Mouse (Mus musculus) E14TG2a.4 (cell line): ENCODE data around the gene Yipf2.

Source experiments
- CTCF ChIP-seq: conservative IDR thresholded peaks from 2 replicates; pipeline ENCODE4 v1.5.1; 2014; ENCODE audit warnings: low read length
- POU5F1 ChIP-seq: IDR thresholded peaks from 2 replicates; pipeline ENCODE4 v1.6.1; 2014; ENCODE audit warnings: low read length, borderline replicate concordance

DNA sequence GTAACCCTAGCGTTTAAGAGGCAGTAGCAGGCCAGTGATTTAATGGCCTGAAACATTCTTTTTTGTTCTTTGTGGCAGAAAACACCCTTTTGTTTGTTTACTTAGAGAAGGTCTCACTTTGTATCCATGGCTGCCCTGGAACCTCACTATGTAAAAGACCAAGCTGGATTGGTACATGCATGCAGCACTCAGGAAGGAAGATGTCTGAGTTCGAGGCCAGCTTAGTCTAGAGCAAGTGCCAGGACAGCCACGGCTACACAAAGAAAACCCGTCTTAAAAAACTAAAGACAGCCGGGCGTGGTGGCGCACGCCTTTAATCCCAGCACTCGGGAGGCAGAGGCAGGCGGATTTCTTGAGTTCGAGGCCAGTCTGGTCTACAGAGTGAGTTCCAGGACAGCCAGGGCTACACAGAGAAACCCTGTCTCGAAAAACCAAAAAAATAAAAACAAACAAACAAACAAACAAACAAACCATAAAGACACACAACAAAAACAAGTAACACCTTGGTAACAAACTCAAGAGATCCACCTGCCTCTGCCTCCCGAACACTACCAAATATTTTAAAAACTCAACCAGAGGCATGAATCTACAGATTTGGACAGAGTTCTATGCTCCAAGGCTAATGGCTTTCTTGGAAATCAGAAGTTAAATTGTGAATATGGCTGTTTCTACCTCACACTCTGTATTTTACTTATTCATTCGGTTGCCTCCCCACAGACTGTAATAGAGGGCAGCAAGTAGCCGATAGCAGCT, 22.4 kb upstream of the Yipf2 start:
- TF ChIP-seq CTCF, result no peak
- no peak for TF ChIP-seq POU5F1
